Mouse (Mus musculus): ENCODE results near the gene Tent4a.

DNA sequence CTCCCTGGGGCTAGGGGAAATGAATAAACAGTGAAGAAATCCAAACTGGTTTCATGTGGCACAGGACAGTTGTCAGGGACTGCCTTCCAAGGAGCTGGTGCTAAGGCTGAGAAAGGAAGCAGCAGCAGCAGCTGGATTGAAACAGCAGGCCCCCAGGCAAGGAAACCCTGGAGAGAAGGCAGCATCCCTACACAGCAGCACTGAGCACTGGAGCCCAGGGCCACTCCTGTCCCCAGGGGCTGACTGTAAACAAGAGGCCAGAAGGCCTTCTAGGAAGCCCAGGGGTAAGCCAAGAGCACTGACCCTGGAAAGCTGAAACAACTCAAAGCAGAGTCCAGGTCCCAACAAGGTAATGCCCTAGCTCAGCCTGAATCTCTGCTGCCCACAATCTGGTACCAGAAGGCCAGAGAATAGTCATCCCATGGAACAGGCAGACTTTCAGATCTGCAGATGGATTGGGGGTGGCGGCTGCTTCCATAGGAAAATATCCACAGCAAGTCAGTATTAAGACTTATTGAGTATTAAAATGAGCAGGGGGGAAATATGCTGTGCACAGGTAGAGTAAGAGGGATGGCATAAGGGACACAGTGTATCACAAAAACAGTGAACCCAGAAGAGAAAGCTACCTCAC lies 12.1 kb downstream of the Tent4a start:
- TF ChIP-seq POLR2A (IDR thresholded peaks at IDR 0.05; ENCODE audit: low read depth, low read length) (no peak), CTCF (conservative IDR thresholded peaks at IDR 0.05; ENCODE audit: insufficient read depth, insufficient read length, low read depth, low read length) (no peak)

Data from kidney, adult 2 months (tissue).